Mouse (Mus musculus) hindbrain, embryonic 10.5 days (tissue): ENCODE measurements around the gene Lrfn3. TPM values are rescaled to one million over a fixed set of nuclear protein-coding genes. Genes with fewer than 3 reads are reported as not detected.

ENCODE experiments used
- DNase-seq: peaks from one replicate; pipeline ENCODE4 v3.0.0-alpha.2; 2017; ENCODE audit warnings: low spot score
- H3K27ac ChIP-seq: fragments of 300-500 bp; sonication (generic); 2 replicates; pipeline ENCODE4 v1.5.1; 2016; ENCODE audit warnings: mild to moderate bottlenecking, moderate library complexity
- H3K27me3 ChIP-seq: fragments of 300-500 bp; sonication (generic); 2 replicates; pipeline ENCODE4 v1.6.1; 2016; ENCODE audit warnings: mild to moderate bottlenecking; ENCODE audit not compliant: poor library complexity, insufficient read depth, severe bottlenecking
- H3K36me3 ChIP-seq: fragments of 300-500 bp; sonication (generic); 2 replicates; pipeline ENCODE4 v1.6.1; 2016; ENCODE audit warnings: mild to moderate bottlenecking, moderate library complexity
- H3K4me1 ChIP-seq: fragments of 300-500 bp; sonication (generic); replicated peaks from 2 replicates; pipeline ENCODE4 v1.6.1; 2016; ENCODE audit warnings: mild to moderate bottlenecking
- H3K4me3 ChIP-seq: fragments of 300-500 bp; sonication (generic); 2 replicates; pipeline ENCODE4 v1.5.1; 2016; ENCODE audit warnings: mild to moderate bottlenecking, moderate library complexity
- H3K9me3 ChIP-seq: fragments of 300-500 bp; sonication (generic); 2 replicates; pipeline ENCODE4 v1.6.1; 2016; ENCODE audit warnings: mild to moderate bottlenecking, moderate library complexity
- WGBS: fragments of 180-500 bp; shearing (Covaris S2); methylation state at CpG from one replicate; pipeline ENCODE4 v1.1.7; 2016; 5-methylcytosine and 5-hydroxymethylcytosine counted together
- polyA plus RNA-seq: library from polyadenylated mRNA; unstranded; fragments of >200 nt; fragmentation: Nextera tagmentation; extraction: Ambion mirVana; gene quantifications from 2 replicates; pipeline ENCODE4 v1.2.1, GENCODE M21; 2016

Lrfn3 gene
- polyA plus RNA-seq, 1 experiment from 2014 or later = 7.8 TPM

GRCm38 (mm10) chr7:30367466-30367865 is 4.9 kb upstream of the Lrfn3 start:
- Histone ChIP-seq H3K27me3 (peaks cover 28% of the 10 kb centered on the region), H3K4me3 (no peak overlapping the region), H3K36me3 (no peaks in the 10 kb centered on the region), H3K9me3 (no peaks in the 10 kb centered on the region), H3K4me1 (peaks cover 14% of the 10 kb centered on the region), H3K27ac (no peak overlapping the region)
- DNase-seq = no peak
- 72% methylated on average over 2 of the region's 2 CpGs for WGBS

GRCm38 (mm10) chr7:30363344-30363738 is 769 bp upstream of the Lrfn3 start:
- no peaks in the 10 kb centered on the region; the same call in 1 of the 2 replicates for H3K9me3 ChIP-seq
- peaks cover 28% of the 10 kb centered on the region for H3K27me3 ChIP-seq
- DNase-seq = no peak
- peaks cover 50% of the 10 kb centered on the region for H3K4me1 ChIP-seq
- WGBS = 66% methylated on average over 6 of the region's 6 CpGs
- peaks cover 20% of the 10 kb centered on the region for H3K36me3 ChIP-seq
- peak overlapping the region; percentile 89 for H3K4me3 ChIP-seq
- peak overlapping the region; percentile 91 for H3K27ac ChIP-seq

- no peak for DNase-seq
- H3K27me3 ChIP-seq = peaks cover 14% of the 10 kb centered on the region
- no peak overlapping the region for H3K27ac ChIP-seq
- peaks cover 54% of the 10 kb centered on the region for H3K4me1 ChIP-seq
- WGBS = 94% methylated on average over 17 of the region's 17 CpGs
- peaks cover 45% of the 10 kb centered on the region for H3K36me3 ChIP-seq
- H3K4me3 ChIP-seq = no peak overlapping the region
- H3K9me3 ChIP-seq = no peaks in the 10 kb centered on the region; the same call in 1 of the 2 replicates
Measured at GRCm38 (mm10) chr7:30360028-30360427, 2.5 kb downstream of the Lrfn3 start.

GRCm38 (mm10) chr7:30359276-30359865 is 3.2 kb downstream of the Lrfn3 start:
- Histone ChIP-seq H3K4me1 (peaks cover 56% of the 10 kb centered on the region), H3K27ac (no peak overlapping the region), H3K36me3 (peaks cover 51% of the 10 kb centered on the region), H3K27me3 (peaks cover 7% of the 10 kb centered on the region), H3K4me3 (no peak overlapping the region; the same call in 1 of the 2 replicates), H3K9me3 (no peaks in the 10 kb centered on the region; the same call in 1 of the 2 replicates)
- DNase-seq = no peak
- 81% methylated on average over 31 of the region's 31 CpGs for WGBS

- H3K9me3 ChIP-seq = no peaks in the 10 kb centered on the region; the same call in 1 of the 2 replicates
- no peak for DNase-seq
Measured at GRCm38 (mm10) chr7:30358378-30359186, 4.0 kb downstream of the Lrfn3 start.

GRCm38 (mm10) chr7:30354059-30354458 is 8.5 kb downstream of the Lrfn3 start:
- Histone ChIP-seq H3K4me1 (peaks cover 20% of the 10 kb centered on the region), H3K27me3 (peaks cover 8% of the 10 kb centered on the region), H3K36me3 (peaks cover 33% of the 10 kb centered on the region), H3K9me3 (no peaks in the 10 kb centered on the region), H3K27ac (no peak overlapping the region), H3K4me3 (no peak overlapping the region)
- DNase-seq = no peak
- 72% methylated on average over 4 of the region's 4 CpGs for WGBS

More at GRCm38 (mm10) chr7:30358378-30359186, 4.0 kb downstream of the Lrfn3 start:
- peaks cover 51% of the 10 kb centered on the region for H3K36me3 ChIP-seq
- H3K27ac ChIP-seq = no peak overlapping the region
- no peak overlapping the region for H3K4me3 ChIP-seq
- no peaks in the 10 kb centered on the region for H3K27me3 ChIP-seq
- 76% methylated on average over 7 of the region's 7 CpGs for WGBS
- peaks cover 61% of the 10 kb centered on the region for H3K4me1 ChIP-seq

- WGBS = 24% methylated on average over 6 of the region's 6 CpGs
- Histone ChIP-seq H3K27me3 (peaks cover 15% of the 10 kb centered on the region), H3K4me3 (no peak overlapping the region), H3K27ac (no peak overlapping the region), H3K4me1 (peaks cover 18% of the 10 kb centered on the region; the same call in 1 of the 2 replicates), H3K9me3 (no peaks in the 10 kb centered on the region), H3K36me3 (peaks cover 32% of the 10 kb centered on the region)
- DNase-seq = peak; percentile 67
Measured at GRCm38 (mm10) chr7:30353279-30353822, 9.2 kb downstream of the Lrfn3 start.

- DNase-seq = peak; percentile 77
- WGBS = 2% methylated on average over 30 of the region's 30 CpGs
- no peaks in the 10 kb centered on the region for H3K36me3 ChIP-seq
- peaks cover 37% of the 10 kb centered on the region for H3K27me3 ChIP-seq
- H3K4me3 ChIP-seq = peak overlapping the region; percentile 24
- peaks cover 6% of the 10 kb centered on the region; the same call in 1 of the 2 replicates for H3K4me1 ChIP-seq
- no peaks in the 10 kb centered on the region for H3K9me3 ChIP-seq
- H3K27ac ChIP-seq = no peak overlapping the region
Measured at GRCm38 (mm10) chr7:30347828-30348227, 14.7 kb downstream of the Lrfn3 start.

- Histone ChIP-seq H3K9me3 (no peaks in the 10 kb centered on the region), H3K27me3 (peaks cover 37% of the 10 kb centered on the region), H3K4me1 (peaks cover 4% of the 10 kb centered on the region; the same call in 1 of the 2 replicates), H3K27ac (no peak overlapping the region), H3K4me3 (no peak overlapping the region), H3K36me3 (no peaks in the 10 kb centered on the region)
- WGBS = 27% methylated on average over 21 of the region's 21 CpGs
- peak; percentile 73 for DNase-seq
Measured at GRCm38 (mm10) chr7:30346635-30347379, 15.8 kb downstream of the Lrfn3 start.

GRCm38 (mm10) chr7:30339432-30340109 is 23.0 kb downstream of the Lrfn3 start:
- DNase-seq = no peak
- Histone ChIP-seq H3K4me1 (no peaks in the 10 kb centered on the region), H3K27ac (no peak overlapping the region), H3K27me3 (peaks cover 17% of the 10 kb centered on the region), H3K36me3 (no peaks in the 10 kb centered on the region), H3K4me3 (no peak overlapping the region), H3K9me3 (no peaks in the 10 kb centered on the region)
- WGBS = 75% methylated on average over 5 of the region's 5 CpGs

- Histone ChIP-seq H3K9me3 (no peaks in the 10 kb centered on the region), H3K27me3 (peaks cover 39% of the 10 kb centered on the region), H3K27ac (no peak overlapping the region), H3K36me3 (no peaks in the 10 kb centered on the region), H3K4me1 (peaks cover 10% of the 10 kb centered on the region), H3K4me3 (no peak overlapping the region)
- 4% methylated on average over 9 of the region's 9 CpGs for WGBS
- peak; percentile 86 for DNase-seq
Measured at GRCm38 (mm10) chr7:30336384-30336783, 26.2 kb downstream of the Lrfn3 start.

- Histone ChIP-seq H3K4me3 (no peak overlapping the region), H3K9me3 (no peaks in the 10 kb centered on the region), H3K27ac (no peak overlapping the region), H3K27me3 (peaks cover 39% of the 10 kb centered on the region), H3K4me1 (peaks cover 16% of the 10 kb centered on the region), H3K36me3 (no peaks in the 10 kb centered on the region)
- DNase-seq = no peak
- WGBS = 88% methylated on average over 6 of the region's 6 CpGs
Measured at GRCm38 (mm10) chr7:30335688-30336087, 26.9 kb downstream of the Lrfn3 start.
